Mouse (Mus musculus) neural tube, embryonic 14.5 days (tissue): ENCODE results near the gene Pon2. TPM values are rescaled to one million over a fixed set of nuclear protein-coding genes. Genes with fewer than 3 reads are reported as not detected.

Experiments
- ATAC-seq: fragments of 200-750 bp; cut with Nextera tagmentation; 2 replicates; pipeline ENCODE4 v1.8.0; 2017; ENCODE audit warnings: low read depth, mild to moderate bottlenecking, moderate TSS enrichment, moderate library complexity
- H3K27ac ChIP-seq: fragments of 300-500 bp; sonication (generic); 2 replicates; pipeline ENCODE4 v1.5.1; 2014; ENCODE audit warnings: low read depth, mild to moderate bottlenecking, control low read depth, low read length, moderate library complexity, mixed read lengths
- H3K27me3 ChIP-seq: fragments of 300-500 bp; sonication (generic); 2 replicates; pipeline ENCODE4 v1.6.1; 2014; ENCODE audit warnings: low read length; ENCODE audit not compliant: control insufficient read depth, insufficient read depth
- H3K36me3 ChIP-seq: fragments of 300-500 bp; sonication (generic); 2 replicates; pipeline ENCODE4 v1.6.1; 2014; ENCODE audit warnings: low read length, mixed read lengths; ENCODE audit not compliant: control insufficient read depth, insufficient read depth
- H3K4me1 ChIP-seq: fragments of 300-500 bp; sonication (generic); 2 replicates; pipeline ENCODE4 v1.6.1; 2014; ENCODE audit warnings: low read length; ENCODE audit not compliant: control insufficient read depth, insufficient read depth
- H3K4me2 ChIP-seq: fragments of 300-500 bp; sonication (generic); 2 replicates; pipeline ENCODE4 v1.6.1; 2014; ENCODE audit warnings: mild to moderate bottlenecking, low read depth, low read length, control low read depth
- H3K4me3 ChIP-seq: fragments of 300-500 bp; sonication (generic); 2 replicates; pipeline ENCODE4 v1.5.1; 2014; ENCODE audit warnings: low read depth, low read length, control low read depth, mixed read lengths
- H3K9ac ChIP-seq: fragments of 300-500 bp; sonication (generic); replicated peaks from 2 replicates; pipeline ENCODE4 v1.6.1; 2014; ENCODE audit warnings: low read depth, mild to moderate bottlenecking, control low read depth, low read length, mixed read lengths
- H3K9me3 ChIP-seq: fragments of 300-500 bp; sonication (generic); 2 replicates; pipeline ENCODE4 v1.6.1; 2016; ENCODE audit warnings: low read length; ENCODE audit not compliant: control insufficient read depth
- WGBS: fragments of 180-500 bp; shearing (Covaris S2); extraction: QIAGEN DNeasy Blood & Tissue Kit; methylation state at CpG from one replicate; pipeline ENCODE4 v1.1.7; 2014; 5-methylcytosine and 5-hydroxymethylcytosine counted together
- polyA plus RNA-seq: library from polyadenylated mRNA; unstranded; fragments of >200 nt; fragmentation: Nextera tagmentation; extraction: Ambion mirVana; gene quantifications from 2 replicates; pipeline ENCODE4 v1.2.1, GENCODE M21; 2014

The Pon2 gene
- polyA plus RNA-seq, 1 experiment from 2014 or later: 32.9 TPM

DNA sequence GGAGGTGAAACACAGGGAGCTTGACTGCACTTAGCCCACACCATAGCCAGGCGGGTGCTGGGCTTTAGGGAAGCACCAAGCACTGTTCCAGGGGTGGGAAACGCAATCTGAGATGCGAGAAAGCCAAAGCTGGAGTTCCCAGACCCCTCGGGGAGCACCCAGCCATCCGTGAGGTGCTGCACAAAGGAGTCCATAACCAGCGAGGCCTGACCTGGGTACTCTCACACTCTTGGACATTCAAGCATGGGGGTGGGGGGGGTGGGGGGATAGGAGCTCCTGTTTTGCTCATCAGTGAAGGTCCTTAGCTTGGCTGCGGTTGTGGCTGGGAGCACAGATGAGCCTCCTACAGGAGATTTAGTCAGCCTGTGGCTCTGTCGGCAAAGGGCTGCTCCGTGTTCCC, 18.4 kb upstream of the Pon2 start:
- Histone ChIP-seq H3K4me3 (no peak overlapping the region), H3K9ac (no peak overlapping the region), H3K4me2 (no peak overlapping the region), H3K9me3 (no peaks in the 10 kb centered on the region), H3K36me3 (no peaks in the 10 kb centered on the region), H3K27ac (no peak overlapping the region), H3K27me3 (no peaks in the 10 kb centered on the region), H3K4me1 (no peaks in the 10 kb centered on the region)
- no peak for ATAC-seq
- WGBS: 91% methylated on average over 9 of the region's 9 CpGs

DNA sequence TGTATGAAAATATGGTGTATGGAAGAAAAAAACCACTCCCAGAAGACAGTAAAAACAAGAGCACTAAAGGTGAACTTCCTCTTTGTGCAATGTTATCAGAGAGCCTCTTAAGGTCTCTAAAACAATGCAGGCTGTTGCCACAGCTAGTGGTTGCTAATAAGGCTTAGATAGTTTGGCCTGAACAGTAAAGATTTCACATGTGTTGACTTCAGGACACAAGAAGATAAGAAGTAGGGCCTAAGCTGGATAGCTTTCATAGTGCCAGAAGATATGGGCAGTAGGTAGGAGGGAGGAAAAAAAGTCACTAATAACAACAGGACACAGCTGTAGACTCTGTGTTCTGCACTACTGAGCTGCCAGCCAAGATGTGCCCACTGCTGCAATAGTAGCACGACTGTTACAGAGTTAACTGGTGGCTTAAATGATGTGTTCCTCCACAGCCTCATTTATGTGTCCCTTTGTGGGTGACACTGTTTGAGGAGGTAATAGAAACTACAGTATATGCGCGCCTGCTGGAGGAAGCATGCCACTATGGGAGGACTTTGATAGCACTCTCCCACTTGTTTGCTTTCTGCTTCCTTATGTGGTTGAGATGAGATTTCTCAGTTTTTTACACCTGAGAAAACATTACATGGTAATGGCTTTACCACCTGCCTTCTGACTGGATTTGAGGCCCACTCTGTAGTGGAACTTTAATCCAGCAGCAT, 17.0 kb upstream of the Pon2 start:
- Histone ChIP-seq H3K4me2 (no peak overlapping the region), H3K4me3 (no peak overlapping the region), H3K27me3 (no peaks in the 10 kb centered on the region), H3K4me1 (no peaks in the 10 kb centered on the region), H3K9me3 (no peaks in the 10 kb centered on the region), H3K9ac (no peak overlapping the region), H3K36me3 (no peaks in the 10 kb centered on the region), H3K27ac (no peak overlapping the region)
- ATAC-seq: no peak
- 87% methylated on average over 3 of the region's 3 CpGs for WGBS

DNA sequence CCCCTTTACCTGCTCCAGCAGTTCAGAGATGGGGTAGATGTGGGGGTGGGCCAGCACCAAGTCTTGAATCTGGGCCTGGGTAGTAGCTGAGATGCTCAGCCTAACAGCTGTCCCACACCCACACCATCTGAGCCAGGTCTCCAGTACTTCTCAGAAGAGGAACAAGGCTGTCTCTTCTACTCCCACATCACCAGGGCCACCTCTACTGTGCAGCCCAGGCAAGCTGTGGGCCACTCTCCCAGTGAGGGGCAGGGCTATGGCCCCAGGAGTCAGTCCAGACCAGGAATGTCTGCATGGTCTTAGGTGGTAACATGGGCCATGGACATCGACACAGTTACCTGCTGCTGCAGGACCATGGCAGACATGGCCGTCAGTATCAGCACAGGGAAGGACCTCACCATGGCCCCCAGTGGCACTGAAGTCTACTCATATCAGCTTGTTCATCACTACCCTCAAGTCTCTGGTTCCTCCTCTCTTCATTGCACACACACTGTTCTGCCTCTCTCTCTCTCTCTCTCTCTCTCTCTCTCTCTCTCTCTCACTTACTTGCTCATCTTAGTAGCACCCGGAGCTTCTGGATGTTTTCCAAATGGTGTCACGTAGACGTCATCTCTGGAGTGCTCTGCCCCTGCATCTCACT, 15.8 kb upstream of the Pon2 start:
- Histone ChIP-seq H3K9me3 (no peaks in the 10 kb centered on the region), H3K9ac (no peak overlapping the region), H3K4me1 (no peaks in the 10 kb centered on the region), H3K4me2 (no peak overlapping the region), H3K4me3 (no peak overlapping the region), H3K27me3 (no peaks in the 10 kb centered on the region), H3K27ac (no peak overlapping the region), H3K36me3 (no peaks in the 10 kb centered on the region)
- ATAC-seq: no peak
- 89% methylated on average over 5 of the region's 5 CpGs for WGBS

- H3K9ac ChIP-seq: no peak overlapping the region
- no peaks in the 10 kb centered on the region for H3K36me3 ChIP-seq
- no peaks in the 10 kb centered on the region for H3K4me1 ChIP-seq
- H3K4me2 ChIP-seq: no peak overlapping the region
- H3K27me3 ChIP-seq: no peaks in the 10 kb centered on the region
- WGBS: 90% methylated on average over 3 of the region's 3 CpGs
- no peak for ATAC-seq
- no peaks in the 10 kb centered on the region for H3K9me3 ChIP-seq
- no peak overlapping the region for H3K4me3 ChIP-seq
- H3K27ac ChIP-seq: no peak overlapping the region
Measured at GRCm38 (mm10) chr6:5310491-5310890, 12.2 kb upstream of the Pon2 start.

DNA sequence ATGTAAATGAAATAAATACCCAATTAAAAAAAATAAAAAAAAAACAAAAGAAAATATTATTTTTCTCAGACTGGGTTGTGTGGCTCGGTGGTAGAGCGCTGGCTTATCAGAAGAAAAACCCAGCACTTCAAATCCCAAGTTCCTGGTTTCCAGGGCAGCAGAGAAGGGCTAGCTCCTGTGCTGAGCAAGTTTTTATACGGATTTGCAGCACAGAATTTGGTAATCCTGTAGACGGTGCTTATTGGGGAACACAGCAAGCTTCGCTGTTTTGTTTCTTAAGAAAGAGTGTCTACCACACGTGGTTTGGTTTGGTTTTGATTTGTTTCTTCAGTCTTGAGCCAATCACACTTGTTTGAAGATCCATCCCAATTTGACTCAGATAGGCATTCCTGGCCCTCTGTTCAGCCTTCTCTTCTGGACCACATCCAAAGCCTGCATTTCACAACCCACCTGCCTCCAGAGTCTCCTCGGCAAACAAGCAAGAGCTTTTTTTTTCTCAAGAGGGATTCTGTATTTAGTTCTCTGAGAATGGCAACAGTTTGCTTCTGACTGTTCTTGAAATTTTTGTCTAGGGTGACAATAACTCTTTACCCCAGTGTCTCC, 11.4 kb upstream of the Pon2 start:
- 78% methylated on average over 7 of the region's 7 CpGs for WGBS
- Histone ChIP-seq H3K9me3 (no peaks in the 10 kb centered on the region), H3K9ac (no peak overlapping the region), H3K4me1 (no peaks in the 10 kb centered on the region), H3K27me3 (no peaks in the 10 kb centered on the region), H3K36me3 (no peaks in the 10 kb centered on the region), H3K4me2 (no peak overlapping the region), H3K4me3 (no peak overlapping the region), H3K27ac (no peak overlapping the region)
- no peak for ATAC-seq

GRCm38 (mm10) chr6:5305926-5306325, 7.7 kb upstream of the Pon2 start:
- Histone ChIP-seq H3K4me3 (no peak overlapping the region), H3K27me3 (no peaks in the 10 kb centered on the region), H3K9me3 (no peaks in the 10 kb centered on the region), H3K9ac (no peak overlapping the region), H3K4me2 (no peak overlapping the region), H3K36me3 (no peaks in the 10 kb centered on the region), H3K27ac (no peak overlapping the region), H3K4me1 (no peaks in the 10 kb centered on the region)
- no peak for ATAC-seq
- 89% methylated on average over 3 of the region's 3 CpGs for WGBS

DNA sequence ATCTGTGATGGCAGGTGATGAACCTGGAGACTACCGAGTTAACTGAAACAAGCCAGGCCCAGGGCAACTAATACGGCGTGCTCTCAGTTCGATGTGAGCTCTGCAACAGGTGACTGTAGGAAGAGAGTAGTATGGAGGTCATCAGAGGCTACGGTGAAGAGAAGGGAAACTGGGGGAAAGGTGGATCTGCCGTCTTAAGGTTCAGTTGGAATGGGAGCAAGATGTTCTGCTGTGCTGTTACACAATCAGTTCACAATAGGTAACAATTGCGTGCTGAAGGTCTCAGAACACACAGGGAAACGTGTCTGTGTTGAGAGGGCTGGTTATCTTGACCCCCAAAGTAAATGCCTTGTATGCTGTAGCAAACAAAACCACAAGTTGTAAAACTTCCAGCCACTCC, 6.7 kb upstream of the Pon2 start:
- Histone ChIP-seq H3K27me3 (no peaks in the 10 kb centered on the region), H3K4me1 (no peaks in the 10 kb centered on the region), H3K36me3 (no peaks in the 10 kb centered on the region), H3K4me2 (no peak overlapping the region), H3K9ac (no peak overlapping the region), H3K27ac (no peak overlapping the region), H3K4me3 (no peak overlapping the region), H3K9me3 (no peaks in the 10 kb centered on the region)
- WGBS: 86% methylated on average over 8 of the region's 8 CpGs
- no peak for ATAC-seq

GRCm38 (mm10) chr6:5300629-5301028, 2.4 kb upstream of the Pon2 start:
- Histone ChIP-seq H3K27me3 (0 out of 2 replicates have a peak, but pooled peaks cover 4% of the 10 kb centered on the region), H3K36me3 (no peaks in the 10 kb centered on the region), H3K9me3 (no peaks in the 10 kb centered on the region), H3K4me1 (no peaks in the 10 kb centered on the region), H3K4me2 (no peak overlapping the region), H3K9ac (no peak overlapping the region), H3K4me3 (no peak overlapping the region), H3K27ac (no peak overlapping the region)
- WGBS: 89% methylated on average over 8 of the region's 8 CpGs
- ATAC-seq: no peak

DNA sequence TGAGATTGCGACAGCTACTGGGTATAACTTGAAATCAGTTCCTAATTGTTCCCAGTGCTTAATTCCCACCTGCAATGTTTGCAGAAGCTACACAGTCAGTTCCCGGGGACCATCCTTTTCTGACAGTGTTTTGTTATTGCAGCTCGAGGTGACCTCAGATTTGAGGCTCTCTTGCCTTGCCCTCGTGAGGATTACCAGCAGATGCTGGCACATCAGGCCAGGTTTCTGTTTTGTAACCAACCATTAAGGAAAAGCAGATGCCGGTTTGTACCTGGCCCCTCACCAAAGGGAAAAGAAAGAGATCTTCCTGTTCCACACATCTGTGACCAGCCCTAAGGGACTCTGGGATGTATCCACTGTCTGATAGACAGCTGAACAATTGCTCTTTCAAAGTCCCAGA, 1.3 kb upstream of the Pon2 start:
- Histone ChIP-seq H3K4me3 (no peak overlapping the region), H3K9me3 (no peaks in the 10 kb centered on the region), H3K9ac (no peak overlapping the region), H3K4me1 (no peaks in the 10 kb centered on the region), H3K36me3 (no peaks in the 10 kb centered on the region), H3K27ac (no peak overlapping the region), H3K27me3 (0 out of 2 replicates have a peak, but pooled peaks cover 4% of the 10 kb centered on the region), H3K4me2 (no peak overlapping the region)
- ATAC-seq: no peak
- WGBS: 68% methylated on average over 5 of the region's 5 CpGs
